Mouse (Mus musculus) embryo, embryonic 10 days (tissue): ENCODE results near the gene AW549877.

Experiments
- DNase-seq: peaks from one replicate; pipeline ENCODE4 v3.0.0-alpha.2; 2015; ENCODE audit warnings: low spot score

The AW549877 gene

DNA sequence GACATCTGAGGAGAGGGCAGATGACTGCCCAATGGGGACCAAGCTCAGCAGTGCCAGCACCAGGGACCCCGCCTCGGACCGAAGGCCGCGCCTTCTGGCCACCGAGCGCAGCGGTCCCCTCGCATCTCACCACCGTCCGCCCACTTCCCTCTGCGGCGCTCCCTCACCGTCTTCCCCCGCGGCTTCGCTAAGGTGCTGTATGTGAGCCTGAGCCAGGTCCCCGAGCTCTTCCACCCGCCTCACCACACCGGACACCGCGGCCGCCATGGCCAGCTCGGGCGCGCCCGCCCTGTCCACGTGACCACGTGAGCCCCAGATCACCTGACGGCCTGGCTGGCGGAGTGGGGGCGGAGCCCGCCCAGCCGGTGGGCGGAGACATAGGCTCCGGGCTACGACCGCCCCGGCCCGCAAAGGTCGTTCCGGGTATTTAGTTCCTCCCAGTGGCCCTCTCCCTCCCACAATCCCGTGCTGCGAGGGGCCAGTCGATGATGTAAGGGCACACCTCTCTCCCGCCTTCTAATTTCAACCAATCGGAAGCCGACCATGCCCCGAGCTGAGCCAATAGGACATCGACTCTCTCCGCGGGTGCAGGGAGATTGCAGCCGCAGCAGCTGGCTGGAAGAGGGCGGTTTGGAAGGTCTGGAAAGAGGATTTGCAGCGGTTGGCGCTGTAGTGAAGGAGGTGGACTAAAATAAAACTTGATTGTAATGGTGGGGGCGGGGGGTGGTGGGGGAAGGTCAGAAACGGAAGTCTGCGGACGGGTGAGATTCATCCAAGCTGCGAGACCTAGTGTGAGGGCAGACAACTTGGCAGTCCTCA, at the start of gene AW549877:
AW549877 (minus strand) TSS at position 297 of the 819 bp plus-strand sequence.
- DNase-seq: peak; percentile 97

GRCm38 (mm10) chr15:4043032-4043471, 47.5 kb upstream of the AW549877 start:
- peak; percentile 13 for DNase-seq

- DNase-seq: no peak
These were observed 46.9 kb upstream of the AW549877 start for GRCm38 (mm10) chr15:4042423-4042822.

- DNase-seq: no peak
These were observed 37.8 kb upstream of the AW549877 start for GRCm38 (mm10) chr15:4033168-4034004.

- no peak for DNase-seq
These were observed 33.4 kb upstream of the AW549877 start for GRCm38 (mm10) chr15:4028960-4029359.

DNA sequence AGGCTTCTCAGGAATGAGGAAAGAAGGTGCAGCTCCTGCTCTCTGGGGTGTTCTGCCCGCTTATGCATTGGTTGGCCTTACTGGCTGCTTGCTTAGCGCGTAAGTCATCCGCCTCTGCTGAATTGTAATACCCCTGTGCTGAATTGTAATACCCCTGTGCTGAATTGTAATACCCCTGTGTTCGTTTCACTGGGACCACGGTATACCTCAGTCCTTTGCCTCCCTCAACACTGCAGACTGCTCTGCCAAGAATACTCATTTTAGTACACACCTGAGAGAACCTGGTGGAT, 32.8 kb upstream of the AW549877 start:
- no peak for DNase-seq

- peak; percentile 10 for DNase-seq
These were observed 32.3 kb upstream of the AW549877 start for GRCm38 (mm10) chr15:4027671-4028410.

DNA sequence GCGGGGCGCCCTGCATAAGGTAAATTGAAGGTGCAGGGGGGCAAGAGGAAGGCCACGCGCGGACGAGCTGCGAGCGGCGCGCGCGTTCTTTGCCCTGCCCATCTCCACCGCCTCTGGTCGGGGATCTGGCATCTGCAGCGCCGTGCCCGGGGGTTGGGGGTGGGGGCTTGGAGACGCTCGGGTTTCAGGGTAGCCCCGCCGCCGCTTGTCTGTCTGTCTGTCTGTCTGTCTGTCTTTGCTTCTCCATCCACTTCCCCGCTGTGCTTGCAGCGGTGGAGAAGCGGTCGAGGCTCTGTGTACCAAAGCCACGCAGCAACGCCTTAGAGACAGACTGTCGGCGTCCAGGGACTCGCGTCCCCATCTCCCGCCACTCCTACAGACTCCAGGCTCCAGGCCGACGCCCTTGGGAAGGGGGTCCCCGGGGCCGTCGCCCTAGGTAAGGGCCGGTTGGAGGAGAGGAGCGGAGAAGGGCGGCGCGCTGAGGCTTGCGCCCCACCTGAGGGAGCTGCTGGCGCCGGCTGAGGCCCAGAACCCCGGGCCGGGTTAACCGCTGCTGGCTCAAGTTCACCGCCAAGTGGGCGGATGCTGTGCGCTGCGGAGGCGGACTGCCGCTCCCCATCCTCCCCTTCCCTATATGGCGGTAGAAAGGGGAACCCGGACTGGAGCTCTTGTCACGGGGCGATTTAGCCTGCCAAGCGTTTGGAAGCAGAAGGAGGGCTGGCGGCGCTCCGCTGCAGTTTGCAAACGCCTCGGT, 31.5 kb upstream of the AW549877 start:
- DNase-seq: peak; percentile 81

DNA sequence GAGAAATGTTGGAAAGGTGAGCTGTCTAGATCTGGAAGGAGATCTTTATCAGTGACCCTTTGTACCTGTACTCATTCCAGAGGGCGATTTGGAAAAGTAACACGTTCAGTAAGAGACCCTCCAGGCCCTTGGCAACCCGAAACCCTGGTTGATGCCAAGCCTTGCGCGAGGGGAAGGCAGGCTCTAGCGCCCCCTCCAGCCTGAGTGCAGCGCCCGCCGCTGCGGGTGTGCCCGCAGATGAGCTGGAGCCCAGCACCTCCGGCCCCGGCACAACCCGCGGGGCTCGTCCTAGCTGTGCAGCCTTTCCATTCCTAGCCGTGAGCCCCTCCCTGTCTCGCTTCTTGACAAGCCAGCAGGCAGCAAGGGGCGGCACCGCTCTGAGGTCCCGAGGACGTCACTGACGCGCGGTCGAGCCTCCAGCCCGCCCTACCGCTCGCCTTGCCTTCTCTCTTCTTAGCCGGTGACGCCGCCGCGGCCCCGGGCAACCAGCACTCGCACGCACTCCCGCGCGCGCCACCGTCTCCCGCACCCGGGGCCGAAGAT, 30.8 kb upstream of the AW549877 start, which contains the start of gene Oxct1:
Oxct1 (plus strand) TSS at position 153 of the 543 bp plus-strand sequence.
- peak; percentile 94 for DNase-seq

- no peak for DNase-seq
These were observed 30.0 kb upstream of the AW549877 start for GRCm38 (mm10) chr15:4025508-4025904.

DNA sequence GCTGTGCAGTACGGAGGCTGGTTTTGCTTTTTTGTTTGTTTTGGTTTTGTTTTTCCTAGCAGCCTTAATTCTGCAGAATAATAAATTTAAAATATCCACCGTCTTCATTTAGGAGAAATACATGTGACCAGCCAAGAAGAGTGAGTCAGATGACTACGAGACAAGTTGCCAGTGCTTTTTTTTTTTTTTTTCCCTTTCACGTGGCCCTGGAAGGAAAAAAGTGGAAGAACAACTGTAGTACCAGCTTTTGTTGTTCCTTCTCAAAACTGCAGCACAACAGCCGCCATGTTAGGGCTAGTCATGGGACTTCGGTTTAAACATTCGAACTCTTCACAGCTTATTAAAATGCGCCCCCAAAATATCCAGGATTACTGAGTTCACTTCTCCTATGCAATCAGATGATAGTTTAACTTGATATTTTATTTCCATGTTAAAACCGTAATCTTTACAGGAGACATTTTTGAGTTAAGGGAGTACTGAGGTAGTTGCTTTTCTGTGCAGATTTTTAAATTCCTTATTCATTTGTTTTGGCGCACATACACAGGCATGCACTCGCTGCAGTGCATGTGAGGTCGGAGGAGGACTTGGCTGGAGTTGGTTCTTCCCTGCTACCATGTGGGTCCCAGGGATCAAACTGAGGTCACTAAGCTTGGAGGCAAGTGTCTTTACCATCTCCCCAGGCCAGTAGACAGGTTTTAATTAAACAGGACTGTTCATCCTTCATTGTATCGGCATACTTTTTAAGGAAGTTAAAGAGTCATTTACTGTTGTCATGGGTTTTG, 29.4 kb upstream of the AW549877 start:
- DNase-seq: no peak

GRCm38 (mm10) chr15:4023747-4024146, 28.2 kb upstream of the AW549877 start:
- no peak for DNase-seq

GRCm38 (mm10) chr15:4020711-4021110, 25.2 kb upstream of the AW549877 start:
- DNase-seq: no peak

DNA sequence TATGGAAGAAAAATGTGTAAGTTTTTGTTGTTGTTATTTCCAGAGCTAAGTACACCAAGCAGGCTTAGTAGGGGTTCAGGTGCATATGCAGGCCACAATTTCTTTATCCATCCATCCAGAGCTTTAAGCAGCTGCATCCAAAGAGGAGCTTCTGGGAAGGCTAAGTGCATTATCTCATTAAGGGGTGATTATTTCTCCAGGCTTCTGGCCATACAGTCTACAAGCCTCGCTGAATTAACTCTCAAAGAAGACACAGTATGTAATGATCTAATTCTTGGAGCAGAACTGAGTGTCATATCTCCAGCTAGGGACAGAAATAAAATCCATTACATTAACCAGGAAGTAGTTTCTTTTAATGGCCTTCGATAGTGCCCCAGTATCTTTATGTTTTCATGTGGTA, 18.3 kb upstream of the AW549877 start:
- no peak for DNase-seq

DNA sequence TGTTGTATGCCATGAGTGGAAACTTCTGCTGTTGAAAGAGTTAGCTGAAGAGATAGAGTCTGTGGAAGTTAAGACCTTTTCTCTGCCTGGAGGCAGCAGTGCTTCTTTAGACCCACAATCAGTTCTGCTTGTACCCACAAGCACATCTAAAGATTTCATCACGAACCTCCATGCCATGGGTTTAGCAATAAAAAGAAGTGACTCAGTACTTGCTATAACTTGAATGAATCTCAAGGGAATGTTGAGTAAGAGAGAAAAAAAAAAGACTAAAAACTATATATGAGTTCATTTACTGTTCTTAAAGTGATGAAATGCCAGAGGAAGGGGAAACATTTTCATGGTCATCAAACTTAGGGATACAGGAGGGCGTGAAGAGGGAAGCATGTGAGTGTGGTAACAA, 5.0 kb upstream of the AW549877 start:
- DNase-seq: no peak

GRCm38 (mm10) chr15:3999144-3999543, 3.6 kb upstream of the AW549877 start:
- DNase-seq: no peak

DNA sequence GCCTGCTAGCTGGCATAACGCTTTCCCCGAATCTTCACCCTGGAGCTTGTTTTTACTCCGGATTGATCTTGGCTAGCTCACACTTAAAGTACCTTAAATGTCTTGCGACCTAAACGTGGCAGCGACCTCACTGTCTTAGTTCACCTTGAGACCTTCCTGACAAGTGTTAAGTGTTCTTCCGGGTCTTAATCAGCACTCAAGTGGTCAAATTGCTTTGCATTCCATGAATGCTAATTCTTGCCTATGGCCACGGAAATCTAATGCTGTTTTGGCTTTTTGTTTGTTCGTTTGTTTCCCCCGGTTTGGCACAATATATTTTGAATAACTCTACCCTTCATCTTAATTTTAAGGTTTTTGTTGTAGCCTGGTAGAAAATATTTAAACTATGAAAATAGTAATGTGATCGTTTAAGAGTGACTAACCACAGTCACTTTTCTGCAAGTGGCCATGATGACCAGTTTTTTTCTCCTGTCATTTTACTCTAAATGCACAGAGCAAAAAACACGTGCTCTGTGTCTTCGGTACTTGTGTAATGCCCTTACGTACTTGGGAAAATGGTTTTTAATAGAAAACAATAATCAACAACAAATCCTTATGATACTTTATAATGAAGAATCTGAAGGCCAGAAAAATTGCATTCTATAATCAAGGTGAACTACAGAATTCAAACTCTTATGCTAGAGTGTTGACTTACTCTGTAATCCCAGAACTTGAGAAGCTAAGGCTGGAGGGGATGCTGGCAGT, 895 bp upstream of the AW549877 start:
- no peak for DNase-seq

GRCm38 (mm10) chr15:3994852-3995447, 594 bp downstream of the AW549877 start:
- no peak for DNase-seq

DNA sequence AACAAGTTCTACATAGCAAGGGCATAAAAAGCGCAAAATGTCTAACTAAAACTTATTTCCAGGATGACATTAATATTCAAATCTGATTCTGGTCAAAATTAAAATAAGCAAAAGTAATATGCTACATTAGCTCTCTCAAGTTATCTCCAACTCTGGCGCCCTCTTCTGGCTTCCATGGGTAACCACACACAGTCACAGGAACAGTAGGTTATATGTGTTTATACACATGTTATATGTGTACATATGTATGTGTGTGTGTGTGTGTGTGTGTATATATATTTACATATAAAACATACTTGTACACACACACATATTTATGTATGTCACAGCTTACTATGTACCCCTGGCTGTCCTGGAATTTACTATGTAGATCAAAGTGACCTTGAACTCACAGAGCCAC, 7.6 kb downstream of the AW549877 start:
- DNase-seq: peak; percentile 37
